Mouse (Mus musculus) testis, adult 2 months (tissue): Measurements from ENCODE around the gene Zfp667.

Experiments used
- CTCF ChIP-seq: fragments of 200-500 bp; IDR thresholded peaks from 2 replicates; pipeline ENCODE4 v1.5.1; 2012; ENCODE audit warnings: low read depth, mild to moderate bottlenecking, inconsistent platforms, low read length, moderate library complexity; ENCODE audit not compliant: control insufficient read depth, insufficient read depth, insufficient replicate concordance
- POLR2A ChIP-seq: fragments of 200-500 bp; IDR thresholded peaks from 2 replicates; pipeline ENCODE4 v1.6.1; 2012; ENCODE audit warnings: low read depth, mild to moderate bottlenecking, inconsistent platforms, low read length, moderate library complexity; ENCODE audit not compliant: control insufficient read depth

- TF ChIP-seq POLR2A (no peak), CTCF (no peak)
Observed at GRCm38 (mm10) chr7:6344124-6344523, 57.7 kb downstream of the Zfp667 start.
